Mouse (Mus musculus) lung, adult 2 months (tissue): ENCODE results near the gene Tsen34. TPM values are rescaled to one million over a fixed set of nuclear protein-coding genes. Genes with fewer than 3 reads are reported as not detected.
"Not testable (repeated sequence)": the region's sequence is repeated elsewhere in the genome, so short reads cannot be mapped to it uniquely, and the experiment has no call there.

Source experiments
- DNase-seq: peaks from one replicate; pipeline ENCODE4 v3.0.0; 2022
- H3K4me1 ChIP-seq: fragments of 200-500 bp; 2 replicates; pipeline ENCODE4 v1.6.1; 2011; ENCODE audit warnings: low read length; ENCODE audit not compliant: control insufficient read depth, insufficient read depth
- H3K4me3 ChIP-seq: fragments of 200-500 bp; replicated peaks from 2 replicates; pipeline ENCODE3; 2011; ENCODE audit warnings: low read depth, mild to moderate bottlenecking, control low read depth, low read length; ENCODE audit errors: extremely low read depth
- CTCF ChIP-seq: fragments of 200-500 bp; IDR thresholded peaks from 2 replicates; pipeline ENCODE4 v1.5.1; 2011; ENCODE audit warnings: mild to moderate bottlenecking, low read length, control low read depth; ENCODE audit not compliant: insufficient read depth
- POLR2A ChIP-seq: fragments of 200-500 bp; IDR thresholded peaks from 2 replicates; pipeline ENCODE4 v1.6.1; 2011; ENCODE audit warnings: low read depth, mild to moderate bottlenecking, control low read depth, low read length, borderline replicate concordance; ENCODE audit errors: extremely low read depth
- WGBS: fragments of 180-500 bp; shearing (Covaris S2); methylation state at CpG from one replicate; pipeline ENCODE4 v1.1.7; 2018; 5-methylcytosine and 5-hydroxymethylcytosine counted together
- polyA plus RNA-seq: library from polyadenylated mRNA; depleted of rRNA; stranded (reverse); fragments of >200 nt; gene quantifications from 2 replicates; pipeline ENCODE4 v1.2.3, GENCODE M21; 2012; rRNA removed

Gene Tsen34
- polyA plus RNA-seq, 1 experiment, result 100.0 TPM

- TF ChIP-seq CTCF, result no peak
- no peak for TF ChIP-seq POLR2A
- 25% methylated on average over 1 of the region's 1 CpGs for WGBS
- no peak for DNase-seq
- no peak overlapping the region for H3K4me3 ChIP-seq
- no peaks in the 10 kb centered on the region for H3K4me1 ChIP-seq
Measured at GRCm38 (mm10) chr7:3715249-3715648, 22.6 kb downstream of the Tsen34 start.

- H3K4me1 ChIP-seq, H3K4me3 ChIP-seq, DNase-seq: not testable (repeated sequence)
- WGBS, result 40% methylated on average over 1 of the region's 3 CpGs
Measured at GRCm38 (mm10) chr7:3720268-3720667, 27.6 kb downstream of the Tsen34 start, which contains the start of gene Pirb. Gene Pirb (minus strand): TSS chr7:3720391.

GRCm38 (mm10) chr7:3725459-3725858 lies 32.8 kb downstream of the Tsen34 start:
- not testable (repeated sequence) for H3K4me3 ChIP-seq, DNase-seq, H3K4me1 ChIP-seq

GRCm38 (mm10) chr7:3732675-3733074 lies 40.0 kb downstream of the Tsen34 start:
- not testable (repeated sequence) for H3K4me3 ChIP-seq, DNase-seq, H3K4me1 ChIP-seq
- no CpG with 5 or more reads among the region's 1 CpGs for WGBS

Other genes starting within 250 kb of the Tsen34 start
- 0.07 and 0.25 TPM in 2 replicates for gene Tarm1, start 190.2 kb upstream of the Tsen34 start, polyA plus RNA-seq
- gene Oscar, start 76.7 kb upstream of the Tsen34 start, polyA plus RNA-seq, result 0.18 and 0.28 TPM in 2 replicates
- 151 and 167 TPM in 2 replicates for gene Ndufa3, start 75.5 kb upstream of the Tsen34 start, polyA plus RNA-seq
- 6.3 and 8.2 TPM in 2 replicates for gene Tfpt, start 62.9 kb upstream of the Tsen34 start, polyA plus RNA-seq
- gene Prpf31, start 62.9 kb upstream of the Tsen34 start, polyA plus RNA-seq, result 19.2 and 24.9 TPM in 2 replicates
- gene Cnot3, start 47.6 kb upstream of the Tsen34 start, polyA plus RNA-seq, result 59.6 and 62.2 TPM in 2 replicates
- gene Leng1, start 27.0 kb upstream of the Tsen34 start, polyA plus RNA-seq, result 3.0 and 3.8 TPM in 2 replicates
- 79.8 and 83.7 TPM in 2 replicates for gene Tmc4, start 15.3 kb upstream of the Tsen34 start, polyA plus RNA-seq
- gene Mboat7, start 660 bp downstream of the Tsen34 start, polyA plus RNA-seq, result 59.9 and 60.1 TPM in 2 replicates
- 1,077 and 1,126 TPM in 2 replicates for gene Rps9, start 11.1 kb downstream of the Tsen34 start, polyA plus RNA-seq
- gene Pirb, start 27.5 kb downstream of the Tsen34 start, polyA plus RNA-seq, result 15.3 and 27.7 TPM in 2 replicates
- 0.78 and 1.4 TPM in 2 replicates for gene Gm15448, start 132.8 kb downstream of the Tsen34 start, polyA plus RNA-seq
- 1.4 and 2.8 TPM in 2 replicates for gene Pira2, start 152.2 kb downstream of the Tsen34 start, polyA plus RNA-seq
- gene Gm14548, start 205.3 kb downstream of the Tsen34 start, polyA plus RNA-seq, result 2.4 and 5.1 TPM in 2 replicates
- gene Lilra6, start 222.6 kb downstream of the Tsen34 start, polyA plus RNA-seq, result 4.0 and 4.3 TPM in 2 replicates